In the genomic region with DNA sequence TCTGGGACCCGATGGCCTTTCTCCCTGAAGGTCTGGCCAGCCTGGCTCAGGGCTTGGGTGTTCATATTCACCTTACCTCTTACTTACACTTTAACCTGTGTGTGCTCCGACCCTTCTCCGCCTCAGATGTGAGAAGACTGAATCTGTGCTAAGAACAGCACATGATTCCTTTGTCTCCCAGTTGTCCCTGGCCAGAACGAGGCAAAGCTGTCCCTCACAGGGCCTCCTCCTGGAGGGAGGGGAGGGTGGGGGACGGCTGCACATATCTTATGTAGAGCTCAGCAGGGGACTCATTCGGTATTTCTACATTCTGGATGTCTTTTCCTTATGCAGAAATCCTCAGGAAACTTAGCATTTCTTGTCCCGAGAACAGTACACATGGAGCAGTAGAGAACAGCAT, we compare ENCODE assay signal across 15 mouse cellular contexts.
A peak's percentile ranks its signal among the peaks of the same experiment; 100 is the strongest.
DNase-seq lines count a peak whose midpoint lies in the region; ATAC-seq and TF ChIP-seq lines count a peak whose summit lies in the region.
"Had no signal": no experiment of that assay in that cellular context is flagged by ENCODE, and none has a peak within 500 bp of the region (broad histone marks: within the 10 kb centered on the region; RNA-seq: fewer than 3 reads in every experiment).

No protein-coding gene starts in this region.

- H3K27me3 ChIP-seq in heart, embryonic 12.5 days (replicated peaks), result no peaks in the 10 kb centered on the region
- H3K27me3 ChIP-seq in lung, embryonic 14.5 days (ENCODE audit: insufficient read depth, low read length), result no peaks in the 10 kb centered on the region
- no peaks in the 10 kb centered on the region for H3K27me3 ChIP-seq in limb, embryonic 13.5 days
- no peaks in the 10 kb centered on the region for H3K27me3 ChIP-seq in kidney, adult 2 months (replicated peaks; ENCODE audit: control insufficient read depth, insufficient read depth, low read length)
- H3K27me3 ChIP-seq: lung, embryonic 15.5 days had no signal

- no peak overlapping the region for H3K4me3 ChIP-seq in heart, embryonic 12.5 days
- H3K4me3 ChIP-seq in lung, embryonic 14.5 days (ENCODE audit: low read depth, low read length), result no peak overlapping the region
- no peak overlapping the region for H3K4me3 ChIP-seq in limb, embryonic 13.5 days
- no peak overlapping the region for H3K4me3 ChIP-seq in kidney, adult 2 months (ENCODE audit: insufficient read depth, low read depth, low read length)
- H3K4me3 ChIP-seq: lung, embryonic 15.5 days; myocyte had no signal

- intact Hi-C loops in heart, postnatal 36 days (cut with DNase I), result no loop called here

- H3K9me3 ChIP-seq in heart, embryonic 12.5 days (replicated peaks), result no peaks in the 10 kb centered on the region
- no peaks in the 10 kb centered on the region for H3K9me3 ChIP-seq in lung, embryonic 14.5 days (ENCODE audit: low read depth, low read length)
- H3K9me3 ChIP-seq in limb, embryonic 13.5 days, result no peaks in the 10 kb centered on the region
- H3K9me3 ChIP-seq: G1E; lung, embryonic 15.5 days had no signal

- H3K36me3 ChIP-seq in heart, embryonic 12.5 days, result no peaks in the 10 kb centered on the region
- H3K36me3 ChIP-seq in lung, embryonic 14.5 days (ENCODE audit: insufficient read depth), result no peaks in the 10 kb centered on the region
- H3K36me3 ChIP-seq in limb, embryonic 13.5 days, result no peaks in the 10 kb centered on the region
- no peaks in the 10 kb centered on the region for H3K36me3 ChIP-seq in kidney, adult 2 months (ENCODE audit: control insufficient read depth, insufficient read depth, low read length)
- H3K36me3 ChIP-seq: G1E; lung, embryonic 15.5 days had no signal

- H3K4me1 ChIP-seq in heart, embryonic 12.5 days (replicated peaks), result peaks cover 29% of the 10 kb centered on the region
- H3K4me1 ChIP-seq in lung, embryonic 14.5 days (ENCODE audit: insufficient read depth), result no peaks in the 10 kb centered on the region
- peaks cover 19% of the 10 kb centered on the region for H3K4me1 ChIP-seq in limb, embryonic 13.5 days
- H3K4me1 ChIP-seq in kidney, adult 2 months (ENCODE audit: control insufficient read depth, insufficient read depth, low read length), result no peaks in the 10 kb centered on the region

- no peak for TF ChIP-seq CTCF in lung, embryonic 14.5 days (IDR thresholded peaks at IDR 0.05; ENCODE audit: low read depth)
- no peak for TF ChIP-seq CTCF in brain, embryonic 14.5 days (IDR thresholded peaks at IDR 0.05; ENCODE audit: borderline replicate concordance, extremely low read depth, insufficient read depth, insufficient read length)
- TF ChIP-seq CTCF in kidney, adult 2 months (conservative IDR thresholded peaks at IDR 0.05; ENCODE audit: insufficient read depth, insufficient read length, low read depth, low read length), result no peak

- no peak for DNase-seq in heart, postnatal 36 days
- DNase-seq in lung, embryonic 14.5 days, result no peak
- DNase-seq in lung, postnatal 36 days, result no peak
- peak; percentile 25 for DNase-seq in brain, embryonic 14.5 days (ENCODE audit: low read depth)
- no peak for DNase-seq in kidney, adult 2 months
- DNase-seq: adrenal gland, adult 2 months; cerebellum, adult 2 months; gastrocnemius, postnatal 10 days; kidney, adult 11 months; kidney, postnatal 14 days had no signal

- no peak overlapping the region for H3K4me2 ChIP-seq in heart, embryonic 12.5 days
- H3K4me2 ChIP-seq in lung, embryonic 14.5 days, result no peak overlapping the region
- no peak overlapping the region for H3K4me2 ChIP-seq in limb, embryonic 13.5 days (replicated peaks)
- H3K4me2 ChIP-seq: lung, embryonic 15.5 days had no signal

- WGBS in heart, embryonic 12.5 days, result 52% methylated on average over 7 of the region's 7 CpGs
- 57% methylated on average over 7 of the region's 7 CpGs for WGBS in lung, embryonic 14.5 days
- WGBS in limb, embryonic 13.5 days, result 61% methylated on average over 7 of the region's 7 CpGs
- 74% methylated on average over 7 of the region's 7 CpGs for WGBS in kidney, adult 2 months

- peak overlapping the region; percentile 20; the same call in 1 of the 2 replicates for H3K9ac ChIP-seq in heart, embryonic 12.5 days
- H3K9ac ChIP-seq in lung, embryonic 14.5 days, result peak overlapping the region; percentile 13; the same call in 1 of the 2 replicates
- no peak overlapping the region for H3K9ac ChIP-seq in limb, embryonic 13.5 days
- H3K9ac ChIP-seq: lung, embryonic 15.5 days had no signal

- H3K27ac ChIP-seq in heart, embryonic 12.5 days (ENCODE audit: poor library complexity, severe bottlenecking), result 0 out of 2 replicates have a peak overlapping the region, but pooled peaks have one; percentile 37
- H3K27ac ChIP-seq in lung, embryonic 14.5 days (ENCODE audit: low read depth), result no peak overlapping the region
- peak overlapping the region; percentile 33; the same call in 1 of the 2 replicates for H3K27ac ChIP-seq in limb, embryonic 13.5 days
- H3K27ac ChIP-seq in kidney, adult 2 months (ENCODE audit: insufficient read depth, low read depth, low read length), result no peak overlapping the region
- H3K27ac ChIP-seq: lung, embryonic 15.5 days had no signal

- TF ChIP-seq POLR2A in brain, embryonic 14.5 days (IDR thresholded peaks at IDR 0.05; ENCODE audit: borderline replicate concordance, extremely low read depth, insufficient read depth, insufficient read length, poor library complexity, severe bottlenecking), result no peak
- no peak for TF ChIP-seq POLR2A in kidney, adult 2 months (IDR thresholded peaks at IDR 0.05; ENCODE audit: low read depth, low read length)

- no peak for ATAC-seq in heart, embryonic 12.5 days (ENCODE audit: insufficient number of reproducible peaks, low FRiP score)
- ATAC-seq in lung, embryonic 14.5 days (ENCODE audit: insufficient read depth), result no peak; the same call in 1 of the 2 replicates
- ATAC-seq in limb, embryonic 13.5 days (ENCODE audit: low FRiP score, low read depth), result peak; percentile 31; the same call in 1 of the 2 replicates

Comparison
In these comparisons a context has a peak if more than half of its experiments do, and no peak if none do; other contexts are left out.
1. H3K27ac ChIP-seq: peak in heart, embryonic 12.5 days (single experiment) and limb, embryonic 13.5 days (single experiment); none in lung, embryonic 14.5 days (single experiment) and kidney, adult 2 months (single experiment).